Mouse (Mus musculus): Measurements from ENCODE around the gene Nme7.

GRCm38 (mm10) chr1:164374020-164374419 is 70.1 kb downstream of the Nme7 start:
- TF ChIP-seq TAL1 (IDR thresholded peaks at IDR 0.05; ENCODE audit: low read length) = no peak
- TF ChIP-seq GATA1 (IDR thresholded peaks at IDR 0.05; ENCODE audit: low read length) = no peak
